Mouse (Mus musculus) hindbrain, embryonic 15.5 days (tissue): Measurements from ENCODE around the gene Cyren. TPM values are rescaled to one million over a fixed set of nuclear protein-coding genes. Genes with fewer than 3 reads are reported as not detected.
A peak's percentile ranks its signal among the peaks of the same experiment; 100 is the strongest.

Experiments
- ATAC-seq: fragments of 200-750 bp; cut with Nextera tagmentation; 2 replicates; pipeline ENCODE4 v1.8.0; 2017; ENCODE audit warnings: low read depth, moderate number of reproducible peaks, moderate TSS enrichment; ENCODE audit not compliant: low FRiP score
- H3K27ac ChIP-seq: fragments of 300-500 bp; sonication (generic); replicated peaks from 2 replicates; pipeline ENCODE4 v1.5.1; 2015; ENCODE audit warnings: mild to moderate bottlenecking, inconsistent platforms
- H3K27me3 ChIP-seq: fragments of 300-500 bp; sonication (generic); 2 replicates; pipeline ENCODE4 v1.6.1; 2015; ENCODE audit warnings: control low read depth, inconsistent platforms
- H3K36me3 ChIP-seq: fragments of 300-500 bp; sonication (generic); 2 replicates; pipeline ENCODE4 v1.6.1; 2015; ENCODE audit warnings: control low read depth, inconsistent platforms
- H3K4me1 ChIP-seq: fragments of 300-500 bp; sonication (generic); replicated peaks from 2 replicates; pipeline ENCODE4 v1.6.1; 2015; ENCODE audit warnings: control low read depth, inconsistent platforms
- H3K4me2 ChIP-seq: fragments of 300-500 bp; sonication (generic); 2 replicates; pipeline ENCODE4 v1.6.1; 2015; ENCODE audit warnings: moderate library complexity, mild to moderate bottlenecking, inconsistent platforms
- H3K4me3 ChIP-seq: fragments of 300-500 bp; sonication (generic); 2 replicates; pipeline ENCODE4 v1.5.1; 2015; ENCODE audit warnings: mild to moderate bottlenecking, inconsistent platforms
- H3K9ac ChIP-seq: fragments of 300-500 bp; sonication (generic); 2 replicates; pipeline ENCODE4 v1.6.1; 2015; ENCODE audit warnings: inconsistent platforms
- H3K9me3 ChIP-seq: fragments of 300-500 bp; sonication (generic); 2 replicates; pipeline ENCODE4 v1.6.1; 2016; ENCODE audit warnings: control low read depth, inconsistent platforms
- WGBS: fragments of 180-500 bp; shearing (Covaris S2); methylation state at CpG from one replicate; pipeline ENCODE4 v1.1.7; 2015; 5-methylcytosine and 5-hydroxymethylcytosine counted together
- polyA plus RNA-seq: library from polyadenylated mRNA; unstranded; fragments of >200 nt; fragmentation: Nextera tagmentation; extraction: Ambion mirVana; gene quantifications from 2 replicates; pipeline ENCODE4 v1.2.1, GENCODE M21; 2015

The Cyren gene
- polyA plus RNA-seq, result 8.9 and 9.8 TPM in 2 replicates

DNA sequence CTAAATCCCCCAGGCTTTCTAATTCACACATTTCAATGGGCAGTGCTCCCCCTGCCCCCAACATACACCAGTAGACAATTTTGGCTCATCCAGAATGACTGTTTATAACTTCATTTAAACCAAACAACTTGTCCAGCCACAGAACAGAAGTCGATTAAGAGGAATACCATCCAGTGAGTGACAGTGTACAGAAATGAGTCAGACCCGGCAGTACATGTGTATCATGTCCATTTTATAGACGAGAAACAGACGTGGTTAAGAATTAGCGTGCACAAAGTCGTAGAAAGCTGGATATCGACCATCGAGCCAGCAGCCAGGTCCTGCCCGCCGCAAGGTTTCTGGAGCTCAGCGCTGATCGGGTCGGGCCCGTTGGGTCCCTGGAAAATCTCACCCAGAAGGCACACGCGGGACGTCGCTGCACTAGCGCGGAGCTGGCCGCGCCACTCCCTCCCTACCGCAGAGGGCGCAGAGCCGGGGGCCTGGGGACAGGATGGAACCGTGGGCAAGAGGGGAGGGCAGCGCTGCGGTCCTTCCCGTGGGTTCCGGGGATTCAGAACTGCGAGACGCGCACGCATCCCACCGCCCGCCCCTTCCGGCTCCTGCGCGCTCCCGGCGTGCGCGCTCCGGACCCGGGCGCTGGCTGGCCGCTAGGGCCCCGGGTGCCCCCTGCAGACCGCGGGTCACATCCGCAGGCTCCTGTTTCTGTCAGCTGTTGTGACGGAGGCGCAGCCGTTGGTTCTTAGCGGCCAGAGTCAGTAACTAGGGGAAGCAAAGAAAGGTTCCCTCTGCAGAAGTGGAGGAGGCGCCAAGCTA is at the start of gene Cyren:
Gene Cyren, minus strand, starts transcription at position 552 of the 813 bp plus-strand sequence.
- H3K36me3 ChIP-seq, result peaks cover 7% of the 10 kb centered on the region; the same call in 1 of the 2 replicates
- H3K9ac ChIP-seq, result peak within 1 kb of the TSS; percentile 68
- no peaks in the 10 kb centered on the region for H3K9me3 ChIP-seq
- peak within 1 kb of the TSS; percentile 61 for H3K4me2 ChIP-seq
- peak within 1 kb of the TSS; percentile 90 for H3K27ac ChIP-seq
- H3K27me3 ChIP-seq, result no peaks in the 10 kb centered on the region
- ATAC-seq, result peak; percentile 94
- peak within 1 kb of the TSS; percentile 60 for H3K4me3 ChIP-seq
- peaks cover 20% of the 10 kb centered on the region for H3K4me1 ChIP-seq
- WGBS, result under 1% methylated on average over 53 of the region's 56 CpGs

DNA sequence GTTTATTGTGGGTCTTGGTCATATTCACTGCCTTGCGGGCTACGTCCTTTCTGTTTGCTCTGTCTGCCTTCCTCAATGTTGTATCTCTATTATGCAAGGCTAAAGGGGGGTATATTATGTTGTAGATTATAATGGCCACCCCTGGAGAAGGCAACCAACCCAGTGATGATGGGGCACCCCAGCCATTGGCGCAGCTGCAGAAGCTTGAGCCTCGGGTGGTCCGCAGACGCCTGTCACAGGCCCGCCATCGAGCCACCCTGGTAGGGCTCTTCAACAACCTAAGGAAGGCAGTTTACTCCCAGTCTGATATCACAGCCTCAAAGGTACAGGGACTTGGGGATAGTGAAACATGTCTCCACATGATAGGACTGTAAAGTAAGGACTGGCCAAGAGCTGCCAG is 49.7 kb upstream of the Cyren start:
- H3K27me3 ChIP-seq, result no peaks in the 10 kb centered on the region
- H3K4me3 ChIP-seq, result no peak overlapping the region
- H3K9ac ChIP-seq, result no peak overlapping the region
- ATAC-seq, result no peak
- H3K4me1 ChIP-seq, result no peaks in the 10 kb centered on the region
- no peak overlapping the region for H3K4me2 ChIP-seq
- WGBS, result 94% methylated on average over 8 of the region's 8 CpGs
- no peaks in the 10 kb centered on the region for H3K36me3 ChIP-seq
- H3K27ac ChIP-seq, result no peak overlapping the region
- no peaks in the 10 kb centered on the region for H3K9me3 ChIP-seq

DNA sequence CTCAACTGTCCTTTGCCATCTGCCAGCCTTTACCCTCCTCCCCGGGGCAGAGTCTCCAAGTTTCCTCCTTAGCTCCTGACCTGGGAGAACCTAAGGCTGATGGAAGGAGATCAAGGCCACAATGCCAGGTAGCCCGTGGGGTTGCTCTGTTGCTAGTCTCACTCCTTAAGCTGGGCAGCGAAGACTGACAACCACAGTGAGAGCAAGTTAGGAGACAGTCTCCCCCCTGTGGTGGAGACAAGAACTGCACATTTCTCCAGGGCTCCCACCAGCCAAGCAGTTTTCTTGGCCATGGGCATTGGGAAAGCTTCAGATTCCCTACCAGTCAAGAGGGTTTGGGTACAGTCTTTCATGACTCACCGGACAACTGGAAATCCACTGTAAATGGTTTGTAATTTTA is 49.3 kb upstream of the Cyren start:
- ATAC-seq, result no peak
- WGBS, result 49% methylated on average over 4 of the region's 4 CpGs

DNA sequence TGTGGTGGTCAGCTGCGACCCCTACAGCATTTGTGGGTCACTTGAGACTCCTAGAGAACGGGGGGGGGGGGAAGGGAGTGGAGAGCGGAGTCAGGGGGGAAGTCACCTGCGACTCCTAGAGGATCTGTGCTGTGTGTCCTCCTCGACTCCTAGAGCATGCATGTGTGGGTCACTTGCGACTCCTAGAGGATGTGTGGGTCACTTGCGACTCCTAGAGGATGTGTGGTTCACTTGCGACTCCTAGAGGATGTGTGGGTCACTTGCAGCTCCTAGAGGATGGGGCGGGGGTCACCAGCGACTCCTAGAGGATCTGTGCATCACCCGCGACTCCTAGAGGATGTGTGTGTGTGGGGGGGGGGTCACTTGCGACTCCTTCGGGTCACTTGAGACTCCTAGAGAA is 44.1 kb upstream of the Cyren start:
- no peaks in the 10 kb centered on the region for H3K27me3 ChIP-seq
- 62% methylated on average over 14 of the region's 14 CpGs for WGBS
- ATAC-seq, result no peak
- H3K27ac ChIP-seq, result no peak overlapping the region
- H3K4me1 ChIP-seq, result no peaks in the 10 kb centered on the region
- H3K9me3 ChIP-seq, result no peaks in the 10 kb centered on the region
- H3K4me3 ChIP-seq, result no peak overlapping the region
- no peaks in the 10 kb centered on the region for H3K36me3 ChIP-seq
- no peak overlapping the region for H3K4me2 ChIP-seq
- H3K9ac ChIP-seq, result no peak overlapping the region

More for the DNA sequence above, 49.3 kb upstream of the Cyren start:
- Histone ChIP-seq H3K4me2 (no peak overlapping the region), H3K4me3 (no peak overlapping the region), H3K27ac (no peak overlapping the region), H3K36me3 (no peaks in the 10 kb centered on the region), H3K27me3 (no peaks in the 10 kb centered on the region), H3K9me3 (no peaks in the 10 kb centered on the region), H3K9ac (no peak overlapping the region), H3K4me1 (no peaks in the 10 kb centered on the region)

- 96% methylated on average over 12 of the region's 12 CpGs for WGBS
- Histone ChIP-seq H3K4me3 (no peak overlapping the region), H3K4me2 (no peak overlapping the region), H3K27me3 (no peaks in the 10 kb centered on the region), H3K9ac (no peak overlapping the region), H3K36me3 (no peaks in the 10 kb centered on the region), H3K9me3 (no peaks in the 10 kb centered on the region), H3K4me1 (no peaks in the 10 kb centered on the region), H3K27ac (no peak overlapping the region)
- no peak for ATAC-seq
These were observed 42.8 kb upstream of the Cyren start for GRCm38 (mm10) chr6:34920631-34921030.

DNA sequence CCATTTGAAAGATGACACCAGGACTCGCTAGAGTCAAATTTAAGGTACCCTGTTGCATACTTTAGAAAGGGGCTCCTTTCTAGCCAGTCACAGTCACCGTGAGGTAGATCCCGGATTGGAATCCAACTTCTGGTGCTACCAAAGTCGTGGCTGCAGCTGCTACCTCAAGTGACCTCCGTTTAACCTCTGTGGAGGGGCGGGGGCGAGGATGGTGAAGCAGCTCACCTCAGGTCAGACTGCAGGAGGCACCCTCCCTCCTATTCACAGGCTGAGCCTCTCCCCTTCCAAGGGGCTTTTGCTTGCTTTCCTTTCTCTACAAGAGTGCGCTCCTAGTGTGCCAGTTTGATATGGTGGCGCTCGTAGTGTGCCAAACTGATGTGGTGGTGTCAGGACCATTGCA is 42.1 kb upstream of the Cyren start, which contains the start of gene Stra8:
Gene Stra8, plus strand, starts transcription at position 208 of the 400 bp plus-strand sequence.
- Histone ChIP-seq H3K9me3 (no peaks in the 10 kb centered on the region), H3K36me3 (no peaks in the 10 kb centered on the region), H3K4me2 (no peak within 1 kb of the TSS), H3K9ac (no peak within 1 kb of the TSS), H3K4me1 (no peaks in the 10 kb centered on the region), H3K27me3 (no peaks in the 10 kb centered on the region), H3K27ac (no peak within 1 kb of the TSS), H3K4me3 (no peak within 1 kb of the TSS)
- WGBS, result 48% methylated on average over 10 of the region's 10 CpGs
- no peak for ATAC-seq

DNA sequence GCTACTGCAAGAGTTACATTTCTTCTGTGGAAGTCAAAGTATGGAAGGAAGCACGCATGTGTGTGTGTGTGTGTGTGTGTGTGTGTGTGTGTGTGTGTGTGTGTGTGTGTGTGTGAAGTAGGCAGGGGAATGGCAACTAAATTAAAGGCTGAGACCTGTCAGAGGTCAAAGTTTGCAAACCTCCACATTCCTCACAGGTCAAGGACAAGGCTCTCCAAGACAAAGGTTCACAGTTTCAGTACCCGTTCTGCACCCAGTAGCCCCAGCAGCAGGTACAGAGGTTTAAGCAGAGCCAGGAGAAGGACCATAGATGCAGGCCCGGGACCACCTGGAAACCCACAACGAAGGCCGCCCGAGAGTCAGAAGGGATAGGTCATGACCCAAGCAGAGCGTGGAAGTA is 41.3 kb upstream of the Cyren start:
- Histone ChIP-seq H3K27ac (no peak overlapping the region), H3K4me3 (no peak overlapping the region), H3K27me3 (no peaks in the 10 kb centered on the region), H3K4me2 (no peak overlapping the region), H3K4me1 (no peaks in the 10 kb centered on the region), H3K36me3 (no peaks in the 10 kb centered on the region), H3K9ac (no peak overlapping the region), H3K9me3 (no peaks in the 10 kb centered on the region)
- 89% methylated on average over 7 of the region's 7 CpGs for WGBS
- ATAC-seq, result no peak

- no peak for ATAC-seq
- no peak overlapping the region for H3K4me3 ChIP-seq
- no peak overlapping the region for H3K27ac ChIP-seq
- WGBS, result 89% methylated on average over 3 of the region's 3 CpGs
- H3K4me2 ChIP-seq, result no peak overlapping the region
- no peaks in the 10 kb centered on the region for H3K36me3 ChIP-seq
- peaks cover 6% of the 10 kb centered on the region for H3K4me1 ChIP-seq
- no peaks in the 10 kb centered on the region for H3K9me3 ChIP-seq
- no peak overlapping the region for H3K9ac ChIP-seq
- no peaks in the 10 kb centered on the region for H3K27me3 ChIP-seq
These were observed 36.6 kb upstream of the Cyren start for GRCm38 (mm10) chr6:34914462-34914861.

DNA sequence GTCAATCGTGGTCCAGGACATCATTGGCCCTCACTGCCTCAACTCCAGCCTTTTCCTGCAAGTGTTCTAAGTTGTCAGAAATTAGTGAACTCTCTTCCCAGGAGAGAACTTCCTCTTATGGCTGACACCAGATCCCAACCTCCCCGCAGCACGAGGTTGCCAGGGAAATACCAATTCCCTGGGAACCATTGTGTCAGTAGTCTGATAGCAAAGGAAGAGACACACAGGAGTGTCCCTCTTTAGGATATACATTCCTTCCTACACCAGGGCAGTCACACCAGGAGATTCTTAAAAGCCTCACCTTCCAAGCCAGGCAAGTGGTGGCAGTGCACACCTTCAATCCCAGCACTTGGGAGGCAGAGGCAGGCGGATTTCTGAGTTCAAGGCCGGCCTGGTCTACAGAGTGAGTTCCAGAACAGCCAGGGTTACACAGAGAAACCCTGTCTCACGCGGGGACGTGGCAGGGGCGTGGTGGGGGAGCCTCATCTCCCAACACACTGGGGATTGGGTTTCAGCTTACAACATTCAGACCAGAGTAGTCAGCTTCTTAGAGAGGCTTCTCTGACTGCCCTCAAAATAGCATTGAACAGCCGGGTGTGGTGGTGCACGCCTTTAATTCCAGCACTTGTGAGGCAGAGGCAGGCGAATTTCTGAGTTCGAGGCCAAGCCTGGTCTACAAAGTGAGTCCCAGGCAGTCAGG is 35.6 kb upstream of the Cyren start:
- no peaks in the 10 kb centered on the region for H3K27me3 ChIP-seq
- H3K36me3 ChIP-seq, result no peaks in the 10 kb centered on the region
- no peak overlapping the region for H3K4me2 ChIP-seq
- WGBS, result 88% methylated on average over 13 of the region's 13 CpGs
- H3K4me1 ChIP-seq, result peaks cover 16% of the 10 kb centered on the region
- no peaks in the 10 kb centered on the region for H3K9me3 ChIP-seq
- H3K9ac ChIP-seq, result no peak overlapping the region
- H3K27ac ChIP-seq, result no peak overlapping the region
- ATAC-seq, result no peak
- H3K4me3 ChIP-seq, result no peak overlapping the region

DNA sequence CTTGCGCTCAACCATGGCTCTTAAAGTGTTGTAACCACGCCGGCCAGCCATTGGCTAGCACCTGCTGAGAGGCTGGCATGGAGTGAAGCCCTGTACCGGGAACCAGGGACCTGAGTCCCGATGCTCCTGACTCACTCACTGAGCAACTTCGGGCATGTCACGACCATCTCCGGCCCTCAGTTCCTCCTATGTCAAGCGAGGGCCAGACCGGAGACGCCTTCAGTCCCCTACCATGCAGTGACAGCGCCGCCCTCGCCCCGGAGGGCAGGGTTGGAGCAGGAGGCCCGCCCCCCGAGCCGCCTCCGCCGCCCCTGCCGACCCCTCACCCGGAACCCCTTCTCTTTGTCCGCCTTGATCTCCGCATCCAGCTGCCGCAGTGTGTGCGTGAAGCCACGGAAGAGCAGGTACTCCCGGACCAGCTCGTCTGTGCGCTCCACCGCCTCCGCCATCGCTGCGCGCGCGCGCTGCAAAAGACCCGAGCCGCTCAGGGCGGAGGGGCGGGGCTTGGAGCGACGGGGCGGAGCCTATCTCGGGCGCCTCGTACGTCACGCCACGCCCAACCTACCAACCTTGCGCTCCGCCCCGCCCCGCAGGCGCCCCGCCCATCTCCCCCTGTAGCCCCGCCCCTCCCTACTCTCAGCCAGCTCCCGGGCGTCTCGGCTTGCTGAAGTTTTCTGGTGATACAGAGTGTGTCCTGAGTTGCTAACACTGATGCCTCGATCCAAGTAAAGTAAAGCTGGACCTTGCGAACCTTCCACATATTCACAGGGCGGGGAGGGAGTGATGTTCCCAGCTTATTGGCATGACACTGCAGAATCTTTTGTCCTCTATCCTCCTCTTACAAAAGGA is 32.7 kb upstream of the Cyren start, which contains the start of gene Wdr91:
Gene Wdr91, minus strand, starts transcription at position 506 of the 849 bp plus-strand sequence.
- H3K4me2 ChIP-seq, result peak within 1 kb of the TSS; percentile 65
- H3K9me3 ChIP-seq, result no peaks in the 10 kb centered on the region
- H3K27ac ChIP-seq, result peak within 1 kb of the TSS; percentile 91
- peak; percentile 95 for ATAC-seq
- no peaks in the 10 kb centered on the region for H3K27me3 ChIP-seq
- peak within 1 kb of the TSS; percentile 89 for H3K4me3 ChIP-seq
- H3K4me1 ChIP-seq, result peaks cover 17% of the 10 kb centered on the region
- H3K9ac ChIP-seq, result peak within 1 kb of the TSS; percentile 71
- under 1% methylated on average over 64 of the region's 64 CpGs for WGBS
- H3K36me3 ChIP-seq, result 0 out of 2 replicates have a peak, but pooled peaks cover 10% of the 10 kb centered on the region

DNA sequence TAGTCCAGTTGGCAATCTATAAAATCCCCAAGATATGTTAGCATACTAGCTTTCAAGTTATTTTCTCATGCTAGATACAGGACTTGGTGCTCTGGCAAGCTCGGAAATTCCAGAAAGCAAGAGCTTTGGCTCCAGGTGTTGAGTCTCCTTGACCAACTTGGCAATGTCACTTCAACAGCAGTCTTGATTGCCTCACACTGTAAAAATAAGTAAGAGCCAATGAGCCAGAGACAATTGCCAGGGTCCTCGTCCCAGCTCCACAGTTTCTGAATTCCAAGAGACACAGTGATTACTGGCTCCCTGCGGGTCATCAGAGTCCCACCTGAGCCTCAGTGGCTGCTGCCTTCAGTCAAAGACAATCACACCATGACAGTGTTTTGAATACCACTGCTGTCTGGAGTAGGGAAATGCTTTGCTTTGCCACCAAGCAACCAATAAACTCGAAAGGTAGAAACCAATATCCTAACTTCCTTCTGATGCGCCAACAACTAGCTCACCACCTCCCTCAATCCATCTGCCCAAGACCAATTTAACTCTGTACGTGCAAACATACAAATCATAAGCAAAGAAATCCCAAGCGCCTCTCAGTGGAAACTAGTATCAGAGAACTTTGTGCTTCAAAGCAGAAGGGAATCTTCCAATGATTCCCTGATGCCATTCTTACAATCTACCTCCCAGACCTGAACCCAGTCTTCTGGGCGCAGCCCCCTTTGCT is 31.9 kb upstream of the Cyren start:
- H3K9ac ChIP-seq, result peak overlapping the region; percentile 71
- peak overlapping the region; percentile 65 for H3K4me2 ChIP-seq
- 39% methylated on average over 8 of the region's 8 CpGs for WGBS
- peaks cover 18% of the 10 kb centered on the region for H3K36me3 ChIP-seq
- H3K4me1 ChIP-seq, result peaks cover 17% of the 10 kb centered on the region
- H3K27me3 ChIP-seq, result no peaks in the 10 kb centered on the region
- ATAC-seq, result no peak
- H3K4me3 ChIP-seq, result peak overlapping the region; percentile 89
- no peaks in the 10 kb centered on the region for H3K9me3 ChIP-seq
- peak overlapping the region; percentile 91 for H3K27ac ChIP-seq
